Mouse (Mus musculus) ES-Bruce4 (cell line): ENCODE results near the gene Otulinl. TPM values are rescaled to one million over a fixed set of nuclear protein-coding genes. Genes with fewer than 3 reads are reported as not detected.
A peak's percentile ranks its signal among the peaks of the same experiment; 100 is the strongest.

Experiments
- H3K27ac ChIP-seq: 2 replicates; pipeline ENCODE4 v1.5.1; 2012; ENCODE audit warnings: low read length, inconsistent platforms; ENCODE audit not compliant: insufficient read depth
- H3K27me3 ChIP-seq: 2 replicates; pipeline ENCODE4 v1.6.1; 2012; ENCODE audit warnings: mild to moderate bottlenecking, low read length, inconsistent platforms; ENCODE audit not compliant: control insufficient read depth, poor library complexity, insufficient read depth, severe bottlenecking
- H3K36me3 ChIP-seq: 2 replicates; pipeline ENCODE4 v1.6.1; 2012; ENCODE audit warnings: inconsistent platforms, mild to moderate bottlenecking, low read length, moderate library complexity; ENCODE audit not compliant: control insufficient read depth, poor library complexity, insufficient read depth, severe bottlenecking
- H3K4me1 ChIP-seq: one replicate; pipeline ENCODE4 v1.8.1; 2011; ENCODE audit warnings: low read length; ENCODE audit not compliant: control insufficient read depth, insufficient read depth
- H3K4me3 ChIP-seq: 2 replicates; pipeline ENCODE4 v1.5.1; 2011; ENCODE audit warnings: low read depth, mild to moderate bottlenecking, low read length
- H3K9ac ChIP-seq: 2 replicates; pipeline ENCODE4 v1.6.1; 2012; ENCODE audit warnings: low read depth, mild to moderate bottlenecking, inconsistent platforms; ENCODE audit not compliant: poor library complexity, severe bottlenecking
- H3K9me3 ChIP-seq: replicated peaks from 2 replicates; pipeline ENCODE4 v1.6.1; 2012; ENCODE audit warnings: mild to moderate bottlenecking, low read length, inconsistent platforms; ENCODE audit not compliant: control insufficient read depth, poor library complexity, insufficient read depth, severe bottlenecking
- CTCF ChIP-seq: IDR thresholded peaks from one replicate; pipeline ENCODE4 v1.8.1; 2011; ENCODE audit warnings: low read depth, low read length
- EP300 ChIP-seq: IDR thresholded peaks from 2 replicates; pipeline ENCODE4 v1.6.1; 2011; ENCODE audit warnings: low read depth, low read length; ENCODE audit not compliant: insufficient read depth
- POLR2A ChIP-seq: IDR thresholded peaks from one replicate; pipeline ENCODE4 v1.8.1; 2011; ENCODE audit warnings: low read length; ENCODE audit not compliant: insufficient read depth
- polyA plus RNA-seq: library from polyadenylated mRNA; stranded (reverse); fragments of >200 nt; gene quantifications from 2 replicates; pipeline ENCODE4 v1.2.4, GENCODE M21; 2011; ENCODE audit warnings: low read depth; ENCODE audit not compliant: missing spikeins, insufficient read depth, insufficient read length

Otulinl gene
- polyA plus RNA-seq, 1 experiment = 0.87 TPM

- Histone ChIP-seq H3K36me3 (no peaks in the 10 kb centered on the region), H3K4me3 (no peak overlapping the region), H3K27me3 (no peaks in the 10 kb centered on the region), H3K4me1 (peaks cover 3% of the 10 kb centered on the region), H3K9ac (no peak overlapping the region), H3K27ac (no peak overlapping the region), H3K9me3 (0 out of 2 replicates have a peak, but pooled peaks cover 2% of the 10 kb centered on the region)
- TF ChIP-seq POLR2A = no peak
- no peak for TF ChIP-seq CTCF
- no peak for TF ChIP-seq EP300
Observed at GRCm38 (mm10) chr15:27665392-27665911, 15.9 kb downstream of the Otulinl start.

- Histone ChIP-seq H3K4me3 (no peak overlapping the region), H3K27me3 (no peaks in the 10 kb centered on the region), H3K27ac (no peak overlapping the region), H3K4me1 (peaks cover 3% of the 10 kb centered on the region), H3K9me3 (0 out of 2 replicates have a peak, but pooled peaks cover 2% of the 10 kb centered on the region), H3K36me3 (no peaks in the 10 kb centered on the region), H3K9ac (no peak overlapping the region)
- TF ChIP-seq EP300 (no peak), CTCF (no peak), POLR2A (no peak)
Observed at GRCm38 (mm10) chr15:27664126-27664525, 17.3 kb downstream of the Otulinl start.

- no peak overlapping the region for H3K9ac ChIP-seq
- no peak overlapping the region for H3K27ac ChIP-seq
- no peaks in the 10 kb centered on the region for H3K9me3 ChIP-seq
- no peaks in the 10 kb centered on the region for H3K27me3 ChIP-seq
- TF ChIP-seq EP300 (no peak), POLR2A (no peak), CTCF (no peak)
- H3K4me3 ChIP-seq = no peak overlapping the region
- H3K36me3 ChIP-seq = no peaks in the 10 kb centered on the region
- H3K4me1 ChIP-seq = peaks cover 3% of the 10 kb centered on the region
Observed at GRCm38 (mm10) chr15:27662699-27663098, 18.7 kb downstream of the Otulinl start.

GRCm38 (mm10) chr15:27661696-27662095 is 19.7 kb downstream of the Otulinl start:
- H3K27me3 ChIP-seq = no peaks in the 10 kb centered on the region
- H3K9me3 ChIP-seq = no peaks in the 10 kb centered on the region
- H3K4me3 ChIP-seq = no peak overlapping the region
- TF ChIP-seq CTCF (no peak), POLR2A (no peak), EP300 (no peak)
- no peak overlapping the region for H3K9ac ChIP-seq
- no peak overlapping the region for H3K27ac ChIP-seq
- H3K4me1 ChIP-seq = peaks cover 3% of the 10 kb centered on the region
- H3K36me3 ChIP-seq = no peaks in the 10 kb centered on the region

GRCm38 (mm10) chr15:27659592-27660244 is 21.7 kb downstream of the Otulinl start:
- H3K27me3 ChIP-seq = no peaks in the 10 kb centered on the region
- no peaks in the 10 kb centered on the region for H3K9me3 ChIP-seq
- TF ChIP-seq EP300 (no peak), CTCF (peak; percentile 91)
- H3K4me3 ChIP-seq = no peak overlapping the region
- no peak overlapping the region for H3K9ac ChIP-seq
- H3K4me1 ChIP-seq = no peaks in the 10 kb centered on the region
- H3K36me3 ChIP-seq = no peaks in the 10 kb centered on the region
- no peak overlapping the region for H3K27ac ChIP-seq

GRCm38 (mm10) chr15:27659143-27659542 is 22.2 kb downstream of the Otulinl start:
- Histone ChIP-seq H3K27me3 (no peaks in the 10 kb centered on the region), H3K27ac (no peak overlapping the region), H3K9me3 (no peaks in the 10 kb centered on the region), H3K9ac (no peak overlapping the region), H3K4me1 (no peaks in the 10 kb centered on the region), H3K4me3 (no peak overlapping the region), H3K36me3 (no peaks in the 10 kb centered on the region)
- no peak for TF ChIP-seq CTCF
- no peak for TF ChIP-seq EP300
- TF ChIP-seq POLR2A = no peak
